Mouse (Mus musculus) midbrain, embryonic 10.5 days (tissue): Measurements from ENCODE around the gene Zfp956. TPM values are rescaled to one million over a fixed set of nuclear protein-coding genes. Genes with fewer than 3 reads are reported as not detected.

Experiments used
- DNase-seq: peaks from one replicate; pipeline ENCODE4 v3.0.0-alpha.2; 2017; ENCODE audit warnings: low spot score
- H3K27ac ChIP-seq: fragments of 300-500 bp; sonication (generic); replicated peaks from 2 replicates; pipeline ENCODE4 v1.5.1; 2016; ENCODE audit warnings: mild to moderate bottlenecking
- H3K27me3 ChIP-seq: fragments of 300-500 bp; sonication (generic); 2 replicates; pipeline ENCODE4 v1.6.1; 2016; ENCODE audit warnings: low read depth, mild to moderate bottlenecking; ENCODE audit not compliant: poor library complexity, severe bottlenecking
- H3K36me3 ChIP-seq: fragments of 300-500 bp; sonication (generic); 2 replicates; pipeline ENCODE4 v1.6.1; 2016; ENCODE audit warnings: mild to moderate bottlenecking, moderate library complexity
- H3K4me1 ChIP-seq: fragments of 300-500 bp; sonication (generic); 2 replicates; pipeline ENCODE4 v1.6.1; 2016
- H3K4me3 ChIP-seq: fragments of 300-500 bp; sonication (generic); 2 replicates; pipeline ENCODE4 v1.5.1; 2016; ENCODE audit warnings: mild to moderate bottlenecking, moderate library complexity
- H3K9me3 ChIP-seq: fragments of 300-500 bp; sonication (generic); replicated peaks from 2 replicates; pipeline ENCODE4 v1.6.1; 2016; ENCODE audit warnings: mild to moderate bottlenecking
- WGBS: fragments of 180-500 bp; shearing (Covaris S2); methylation state at CpG from one replicate; pipeline ENCODE4 v1.1.7; 2016; 5-methylcytosine and 5-hydroxymethylcytosine counted together
- polyA plus RNA-seq: library from polyadenylated mRNA; unstranded; fragments of >200 nt; fragmentation: Nextera tagmentation; extraction: Ambion mirVana; gene quantifications from 2 replicates; pipeline ENCODE4 v1.2.1, GENCODE M21; 2016

Gene Zfp956
- polyA plus RNA-seq, 1 experiment from 2014 or later = 6.8 TPM

DNA sequence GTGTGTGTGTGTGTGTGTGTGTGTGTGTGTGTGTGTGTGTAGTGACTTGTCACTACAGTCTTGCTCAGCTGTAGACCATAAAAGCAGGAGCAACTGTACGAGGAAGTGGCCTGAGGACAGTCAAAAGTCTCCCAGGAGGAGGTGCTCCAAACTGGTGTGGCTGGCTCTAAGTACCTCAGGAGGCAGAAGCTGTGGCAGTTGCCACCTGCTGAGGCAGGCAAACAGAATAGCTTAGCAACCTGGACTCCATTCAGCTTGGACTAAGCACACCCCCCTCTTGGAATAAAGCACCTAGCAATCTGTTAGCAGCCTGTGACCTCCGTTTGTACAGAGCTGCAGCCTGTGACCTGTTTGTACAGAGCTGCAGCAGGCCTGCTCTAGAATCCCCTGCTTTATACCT lies 30.7 kb downstream of the Zfp956 start:
- Histone ChIP-seq H3K27ac (no peak overlapping the region), H3K9me3 (no peaks in the 10 kb centered on the region), H3K4me1 (peaks cover 5% of the 10 kb centered on the region), H3K36me3 (no peaks in the 10 kb centered on the region), H3K27me3 (no peaks in the 10 kb centered on the region), H3K4me3 (no peak overlapping the region)
- DNase-seq = no peak
- WGBS = 5% methylated on average over 2 of the region's 2 CpGs

DNA sequence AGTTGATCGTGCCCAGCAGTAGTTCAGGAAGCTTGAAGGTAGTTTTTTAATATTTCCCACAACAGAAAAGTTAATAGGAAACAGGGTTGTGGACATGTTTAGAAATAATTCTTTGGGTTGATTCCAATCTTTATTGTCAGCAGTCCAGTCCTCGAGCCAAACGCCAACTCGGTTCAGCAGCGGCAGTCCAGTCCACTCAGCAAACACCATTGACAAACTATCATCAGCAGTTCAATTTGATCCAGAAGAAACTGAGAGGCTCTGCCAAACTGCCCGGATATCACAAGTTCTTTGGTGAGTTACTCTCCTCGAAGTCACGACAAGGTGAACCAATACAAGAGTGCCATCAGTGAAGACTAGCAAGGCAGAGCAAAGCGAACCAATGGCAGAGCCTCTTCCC lies 42.5 kb downstream of the Zfp956 start:
- Histone ChIP-seq H3K27me3 (no peaks in the 10 kb centered on the region), H3K27ac (no peak overlapping the region), H3K4me3 (no peak overlapping the region), H3K9me3 (no peaks in the 10 kb centered on the region), H3K4me1 (0 out of 2 replicates have a peak, but pooled peaks cover 3% of the 10 kb centered on the region), H3K36me3 (no peaks in the 10 kb centered on the region)
- DNase-seq = no peak
- 91% methylated on average over 9 of the region's 9 CpGs for WGBS

DNA sequence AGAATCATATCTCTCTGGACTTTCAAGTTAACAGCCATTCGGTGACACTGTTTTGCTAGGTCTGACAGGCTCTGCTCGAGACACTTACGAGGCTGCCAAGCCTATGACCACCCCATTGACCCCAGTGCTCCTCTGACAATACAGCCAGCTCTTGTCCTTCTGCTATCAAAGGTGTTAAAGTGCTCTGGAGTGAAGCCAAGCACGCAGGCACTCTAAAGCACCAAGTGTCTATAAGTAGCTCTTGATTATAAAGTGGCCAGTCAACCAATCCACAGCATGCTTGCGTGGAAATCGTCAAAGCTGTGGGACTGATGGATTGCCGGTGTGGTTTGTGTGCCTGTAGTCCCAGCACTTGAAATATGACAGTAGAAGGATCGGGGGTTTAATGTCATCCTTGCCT lies 57.5 kb downstream of the Zfp956 start:
- Histone ChIP-seq H3K4me3 (no peak overlapping the region), H3K4me1 (peaks cover 3% of the 10 kb centered on the region; the same call in 1 of the 2 replicates), H3K27ac (no peak overlapping the region), H3K9me3 (no peaks in the 10 kb centered on the region), H3K36me3 (no peaks in the 10 kb centered on the region), H3K27me3 (no peaks in the 10 kb centered on the region)
- WGBS = 64% methylated on average over 8 of the region's 8 CpGs
- DNase-seq = no peak

Other genes starting within 250 kb of the Zfp956 start
- gene Pdia4, start 140.0 kb upstream of the Zfp956 start, polyA plus RNA-seq = 283 and 312 TPM in 2 replicates
- gene Zfp786, start 122.5 kb upstream of the Zfp956 start, polyA plus RNA-seq = 6.9 and 8.5 TPM in 2 replicates
- gene Zfp398, start 117.7 kb upstream of the Zfp956 start, polyA plus RNA-seq = 8.2 and 8.8 TPM in 2 replicates
- 16.3 and 19.4 TPM in 2 replicates for gene Zfp282, start 76.2 kb upstream of the Zfp956 start, polyA plus RNA-seq
- gene Zfp212, start 32.9 kb upstream of the Zfp956 start, polyA plus RNA-seq = 21.6 and 22.6 TPM in 2 replicates
- 9.6 and 10.5 TPM in 2 replicates for gene Zfp777, start 95.5 kb downstream of the Zfp956 start, polyA plus RNA-seq
- 19.1 and 19.3 TPM in 2 replicates for gene Zfp746, start 133.2 kb downstream of the Zfp956 start, polyA plus RNA-seq